Mouse (Mus musculus) liver, adult 2 months (tissue): Measurements from ENCODE around the gene Tmem26. TPM values are rescaled to one million over a fixed set of nuclear protein-coding genes. Genes with fewer than 3 reads are reported as not detected.

Experiments
- DNase-seq: peaks from one replicate; pipeline ENCODE4 v3.0.0-alpha.2; 2011; ENCODE audit warnings: low read depth, low spot score; ENCODE audit errors: extremely low read depth
- H3K27ac ChIP-seq: fragments of 200-500 bp; replicated peaks from 2 replicates; pipeline ENCODE4 v1.5.1; 2012; ENCODE audit warnings: low read depth, mild to moderate bottlenecking, control low read depth, inconsistent platforms, low read length; ENCODE audit not compliant: insufficient read depth
- H3K27me3 ChIP-seq: fragments of 200-500 bp; 2 replicates; pipeline ENCODE4 v1.6.1; 2012; ENCODE audit warnings: mild to moderate bottlenecking, moderate library complexity, low read length, inconsistent platforms; ENCODE audit not compliant: control insufficient read depth, insufficient read depth
- H3K36me3 ChIP-seq: fragments of 200-500 bp; 2 replicates; pipeline ENCODE4 v1.6.1; 2012; ENCODE audit warnings: low read length, inconsistent platforms; ENCODE audit not compliant: control insufficient read depth, insufficient read depth
- H3K4me1 ChIP-seq: fragments of 200-500 bp; 2 replicates; pipeline ENCODE4 v1.6.1; 2011; ENCODE audit warnings: low read length; ENCODE audit not compliant: control insufficient read depth, insufficient read depth
- H3K4me3 ChIP-seq: fragments of 200-500 bp; 2 replicates; pipeline ENCODE4 v1.5.1; 2011; ENCODE audit warnings: low read depth, mild to moderate bottlenecking, control low read depth, low read length, moderate library complexity; ENCODE audit not compliant: insufficient read depth
- H3K79me2 ChIP-seq: fragments of 200-500 bp; 2 replicates; pipeline ENCODE4 v1.6.1; 2012; ENCODE audit warnings: inconsistent platforms, mild to moderate bottlenecking, low read length, moderate library complexity; ENCODE audit not compliant: control insufficient read depth, insufficient read depth
- H3K9ac ChIP-seq: fragments of 200-500 bp; 2 replicates; pipeline ENCODE4 v1.6.1; 2012; ENCODE audit warnings: low read depth, mild to moderate bottlenecking, control low read depth, inconsistent platforms, low read length
- CTCF ChIP-seq: fragments of 200-500 bp; IDR thresholded peaks from 2 replicates; pipeline ENCODE4 v1.5.1; 2011; ENCODE audit warnings: low read depth, low read length, control low read depth
- POLR2A ChIP-seq: fragments of 200-500 bp; IDR thresholded peaks from 2 replicates; pipeline ENCODE4 v1.6.1; 2011; ENCODE audit warnings: low read length, control low read depth; ENCODE audit not compliant: insufficient read depth; ENCODE audit errors: extremely low read depth
- WGBS: fragments of 180-500 bp; shearing (Covaris S2); methylation state at CpG from one replicate; pipeline ENCODE4 v1.1.7; 2018; 5-methylcytosine and 5-hydroxymethylcytosine counted together
- polyA plus RNA-seq: library from polyadenylated mRNA; depleted of rRNA; stranded (reverse); fragments of >200 nt; gene quantifications from 2 replicates; pipeline ENCODE4 v1.2.3, GENCODE M21; 2012
- total RNA-seq: library from RNA; depleted of rRNA; stranded (reverse); fragments of >200 nt; gene quantifications from 2 replicates; pipeline ENCODE4 v1.2.3, GENCODE M21; 2014

Tmem26 gene
- total and polyA plus RNA-seq, 2 experiments: 0.34 to 0.83 TPM

DNA sequence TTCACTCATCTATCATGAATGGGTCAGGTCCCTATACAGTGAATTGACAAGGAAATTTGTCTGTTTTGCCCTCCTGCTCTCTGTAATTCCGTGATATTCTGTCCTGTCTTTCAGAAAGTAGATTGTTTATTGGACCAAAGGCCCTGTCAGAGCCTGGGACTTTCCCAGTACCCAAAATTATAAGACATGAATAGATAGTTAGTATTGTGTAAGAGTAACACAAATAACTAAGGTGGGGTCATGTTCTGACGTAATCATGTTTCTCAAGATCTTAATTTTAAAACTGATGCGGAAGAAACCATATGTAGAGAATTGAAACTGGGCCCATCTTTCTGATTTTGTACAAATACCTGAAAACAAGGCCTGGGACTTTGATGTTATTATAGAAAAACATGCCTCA, 8.1 kb upstream of the Tmem26 start:
- H3K4me3 ChIP-seq: no peak overlapping the region
- H3K27me3 ChIP-seq: no peaks in the 10 kb centered on the region
- H3K36me3 ChIP-seq: no peaks in the 10 kb centered on the region
- no peak overlapping the region for H3K27ac ChIP-seq
- no peaks in the 10 kb centered on the region for H3K4me1 ChIP-seq
- H3K9ac ChIP-seq: no peak overlapping the region
- no peak for TF ChIP-seq CTCF
- no peak for TF ChIP-seq POLR2A
- H3K79me2 ChIP-seq: no peaks in the 10 kb centered on the region
- WGBS: 95% methylated on average over 3 of the region's 3 CpGs
- DNase-seq: no peak

DNA sequence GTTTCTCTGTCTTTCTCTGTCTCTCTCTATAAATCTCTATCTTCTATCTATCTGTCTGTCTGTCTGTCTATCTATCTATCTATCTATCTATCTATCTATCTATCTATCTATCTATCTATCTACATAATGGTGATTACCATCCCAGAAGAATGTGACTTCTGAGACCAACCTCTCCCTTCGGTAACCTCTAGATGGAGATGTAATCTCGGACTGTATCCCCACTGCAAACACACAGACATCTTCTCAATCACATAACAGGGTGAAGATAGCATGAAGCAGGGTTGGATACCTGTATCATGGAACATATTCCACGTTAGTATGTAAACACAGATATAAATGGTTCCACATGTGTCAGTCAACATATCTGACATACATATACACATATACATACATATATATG, 5.1 kb upstream of the Tmem26 start:
- Histone ChIP-seq H3K27ac (no peak overlapping the region), H3K4me3 (no peak overlapping the region), H3K27me3 (no peaks in the 10 kb centered on the region; the same call in 1 of the 2 replicates), H3K9ac (no peak overlapping the region), H3K36me3 (no peaks in the 10 kb centered on the region), H3K79me2 (no peaks in the 10 kb centered on the region), H3K4me1 (no peaks in the 10 kb centered on the region)
- 72% methylated on average over 3 of the region's 3 CpGs for WGBS
- DNase-seq: no peak
- TF ChIP-seq POLR2A (no peak), CTCF (no peak)

DNA sequence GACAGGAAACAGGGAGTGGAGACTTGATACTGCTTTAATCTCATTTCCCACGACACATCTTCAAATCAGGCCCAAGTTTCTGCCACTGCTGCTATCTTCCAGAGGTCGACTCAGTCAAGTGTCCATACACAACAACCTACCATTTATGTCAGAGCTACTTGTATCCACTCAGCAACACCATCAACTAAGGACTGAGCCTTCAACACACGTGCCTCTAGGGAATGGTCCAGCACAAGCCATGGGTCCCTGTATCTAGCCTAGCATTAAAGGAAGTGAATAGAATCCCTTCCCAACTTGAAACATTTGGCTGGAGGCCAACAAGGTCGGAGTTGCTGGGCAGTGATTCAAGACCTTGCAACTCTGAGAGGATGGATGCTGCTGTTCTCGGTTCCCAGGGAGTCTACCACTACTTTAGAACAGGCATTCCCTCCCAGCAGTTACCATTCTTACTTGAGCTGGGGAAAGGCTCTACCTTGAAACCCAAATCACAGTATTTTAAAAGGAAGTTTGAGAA, 2.5 kb upstream of the Tmem26 start:
- no peak for TF ChIP-seq CTCF
- TF ChIP-seq POLR2A: no peak
- DNase-seq: no peak
- Histone ChIP-seq H3K4me3 (no peak overlapping the region), H3K4me1 (no peaks in the 10 kb centered on the region), H3K27me3 (no peaks in the 10 kb centered on the region; the same call in 1 of the 2 replicates), H3K9ac (no peak overlapping the region), H3K36me3 (no peaks in the 10 kb centered on the region), H3K27ac (no peak overlapping the region), H3K79me2 (no peaks in the 10 kb centered on the region)
- WGBS: 54% methylated on average over 5 of the region's 5 CpGs

DNA sequence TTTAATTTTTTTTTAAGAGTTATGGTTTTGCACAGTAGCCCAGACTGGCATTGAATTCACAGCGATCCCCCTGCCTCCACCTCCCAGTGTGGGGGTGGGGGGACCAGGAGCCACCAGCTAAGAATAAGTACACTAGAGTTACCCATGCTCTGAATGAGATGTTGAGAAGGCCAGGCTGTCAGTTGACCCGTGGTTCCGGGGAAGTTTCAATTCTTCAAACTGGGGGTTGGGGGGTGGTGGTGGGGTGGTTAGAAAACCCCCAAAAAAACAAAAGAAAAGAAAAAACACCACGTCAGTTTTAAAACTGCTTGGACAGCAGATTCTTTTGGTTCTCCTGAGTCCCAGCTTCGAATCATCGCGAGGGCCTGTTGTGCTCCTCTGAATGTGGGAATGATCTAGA, 431 bp upstream of the Tmem26 start:
- H3K4me3 ChIP-seq: no peak overlapping the region
- H3K27me3 ChIP-seq: no peaks in the 10 kb centered on the region; the same call in 1 of the 2 replicates
- TF ChIP-seq POLR2A: no peak
- TF ChIP-seq CTCF: no peak

DNA sequence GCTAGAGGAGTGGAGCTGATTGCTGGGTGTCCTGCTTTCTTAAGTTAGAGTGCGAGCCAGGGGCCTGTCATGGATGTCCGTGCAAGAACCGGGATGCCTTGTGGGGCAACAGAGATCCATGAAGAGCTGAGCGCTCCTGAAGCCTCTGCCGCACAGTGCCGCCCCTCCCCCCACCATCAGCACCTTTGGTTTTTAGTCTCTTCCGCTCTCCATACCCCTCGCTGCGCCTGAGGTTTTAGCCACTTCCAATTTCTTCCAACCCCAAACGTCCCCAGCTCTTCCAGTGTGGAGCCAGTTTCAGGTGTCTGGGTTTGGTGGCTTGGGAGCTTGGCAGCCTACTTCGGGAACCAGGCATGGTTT, 895 bp downstream of the Tmem26 start:
- Histone ChIP-seq H3K4me1 (no peaks in the 10 kb centered on the region), H3K79me2 (no peaks in the 10 kb centered on the region), H3K9ac (0 out of 2 replicates have a peak overlapping the region, but pooled peaks have one; percentile 14), H3K36me3 (no peaks in the 10 kb centered on the region), H3K4me3 (peak overlapping the region; percentile 53), H3K27ac (peak overlapping the region; percentile 9), H3K27me3 (no peaks in the 10 kb centered on the region; the same call in 1 of the 2 replicates)
- no peak for TF ChIP-seq POLR2A
- TF ChIP-seq CTCF: no peak
- WGBS: 7% methylated on average over 11 of the region's 11 CpGs
- DNase-seq: no peak

More for the DNA sequence above, 431 bp upstream of the Tmem26 start:
- no peak overlapping the region for H3K27ac ChIP-seq
- H3K4me1 ChIP-seq: no peaks in the 10 kb centered on the region
- peak; percentile 21 for DNase-seq
- H3K9ac ChIP-seq: no peak overlapping the region
- H3K79me2 ChIP-seq: no peaks in the 10 kb centered on the region
- no peaks in the 10 kb centered on the region for H3K36me3 ChIP-seq
- WGBS: 69% methylated on average over 7 of the region's 7 CpGs

DNA sequence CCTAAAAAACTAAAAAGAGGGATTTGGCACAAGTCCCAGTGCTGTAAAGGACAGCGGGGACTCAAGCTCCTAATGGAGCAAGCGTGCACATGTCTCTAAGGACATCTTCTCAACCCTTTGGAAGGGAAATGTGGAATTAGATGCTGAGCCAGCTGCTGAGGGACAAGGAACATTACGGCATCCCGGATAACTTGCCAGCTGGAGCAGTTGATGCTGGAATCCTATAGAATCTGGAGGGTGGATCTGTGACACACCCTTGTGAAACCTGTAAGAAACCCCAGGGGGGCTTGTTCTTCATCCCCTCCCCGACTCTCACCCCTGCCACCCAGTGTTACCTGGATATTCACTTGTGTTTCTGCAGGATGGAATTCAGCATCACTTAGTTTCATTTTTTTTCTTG, 4.0 kb downstream of the Tmem26 start:
- Histone ChIP-seq H3K4me1 (no peaks in the 10 kb centered on the region), H3K9ac (no peak overlapping the region), H3K27me3 (no peaks in the 10 kb centered on the region; the same call in 1 of the 2 replicates), H3K4me3 (no peak overlapping the region), H3K79me2 (no peaks in the 10 kb centered on the region), H3K36me3 (no peaks in the 10 kb centered on the region), H3K27ac (no peak overlapping the region)
- no peak for DNase-seq
- TF ChIP-seq CTCF: no peak
- no peak for TF ChIP-seq POLR2A
- WGBS: 92% methylated on average over 5 of the region's 5 CpGs
